Mouse (Mus musculus): ENCODE measurements at regions not wholly inside any gene's neighbourhood (a gene's known extent, or its start where the extent isn't known, plus 50 kb on each side); places are given as distances from the start of the nearest gene placed in this dataset.

DNA sequence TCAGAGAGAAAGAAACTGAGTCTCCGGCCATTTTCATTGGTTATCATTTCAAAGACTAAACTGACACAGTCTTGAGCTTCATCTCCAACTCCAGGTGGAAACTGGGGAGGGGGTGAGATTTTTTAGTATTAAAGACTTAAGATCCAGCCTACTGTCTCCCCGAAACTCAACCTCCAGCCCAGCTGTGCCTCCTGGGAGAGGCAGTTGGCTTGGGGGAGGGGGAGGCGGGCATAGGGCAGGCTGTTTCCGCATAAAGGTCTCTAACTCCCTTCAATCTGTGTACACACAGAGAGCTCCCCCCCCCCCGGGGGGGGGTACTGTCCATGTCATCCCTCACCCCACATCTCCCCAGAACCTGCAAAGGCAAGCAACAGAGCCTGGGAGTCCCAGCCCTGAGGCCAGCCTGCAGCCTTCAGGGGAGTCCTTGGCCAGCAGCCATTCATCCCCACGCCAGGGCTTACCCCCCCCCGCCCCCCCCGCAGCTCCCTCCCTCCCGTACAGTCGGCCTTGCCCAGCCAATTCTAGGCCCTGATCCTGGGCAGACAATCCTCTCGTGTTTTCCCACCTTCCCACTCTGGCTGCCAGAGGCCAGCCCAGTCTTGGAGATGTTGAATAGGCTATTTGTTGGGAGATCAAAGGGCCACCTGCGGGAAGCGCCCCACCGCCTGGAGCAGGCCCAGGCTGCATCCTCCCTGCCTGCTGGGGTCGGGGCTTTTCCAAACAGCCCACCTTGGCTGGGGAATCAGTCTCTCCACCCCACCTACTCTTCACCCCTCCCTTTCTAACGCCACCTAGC lies 245.2 kb downstream of the Bcl11b start:
- Histone ChIP-seq H3K4me1 (ENCODE audit: control insufficient read depth, insufficient read depth, low read length) (peaks cover 24% of the 10 kb centered on the region), H3K36me3 (ENCODE audit: control insufficient read depth, insufficient read depth, low read length) (no peaks in the 10 kb centered on the region), H3K4me3 (replicated peaks; ENCODE audit: low read length) (no peak overlapping the region), H3K9me3 (ENCODE audit: control insufficient read depth, low read length) (no peaks in the 10 kb centered on the region), H3K4me2 (replicated peaks; ENCODE audit: low read depth, low read length, severe bottlenecking) (0 out of 2 replicates have a peak overlapping the region, but pooled peaks have one; percentile 13), H3K9ac (ENCODE audit: low read depth, low read length, severe bottlenecking) (no peak overlapping the region), H3K27me3 (ENCODE audit: control insufficient read depth, insufficient read depth, low read length) (no peaks in the 10 kb centered on the region; the same call in 1 of the 2 replicates), H3K27ac (replicated peaks; ENCODE audit: low read depth, low read length) (no peak overlapping the region)
- 19% methylated on average over 13 of the region's 16 CpGs for WGBS
- peak; percentile 51 for DNase-seq (ENCODE audit: low spot score)
- peak; percentile 68 for ATAC-seq (ENCODE audit: low FRiP score, low read depth)
- TF ChIP-seq POLR2A (IDR thresholded peaks at IDR 0.05; ENCODE audit: borderline replicate concordance, extremely low read depth, insufficient read depth, insufficient read length) = no peak

- Histone ChIP-seq H3K27ac (replicated peaks; ENCODE audit: low read depth, low read length) (no peak overlapping the region), H3K9ac (ENCODE audit: low read depth, low read length, severe bottlenecking) (no peak overlapping the region), H3K4me3 (replicated peaks; ENCODE audit: low read length) (no peak overlapping the region), H3K9me3 (ENCODE audit: control insufficient read depth, low read length) (no peaks in the 10 kb centered on the region), H3K4me2 (replicated peaks; ENCODE audit: low read depth, low read length, severe bottlenecking) (no peak overlapping the region), H3K36me3 (ENCODE audit: control insufficient read depth, insufficient read depth, low read length) (no peaks in the 10 kb centered on the region), H3K27me3 (ENCODE audit: control insufficient read depth, insufficient read depth, low read length) (no peaks in the 10 kb centered on the region), H3K4me1 (ENCODE audit: control insufficient read depth, insufficient read depth, low read length) (peaks cover 23% of the 10 kb centered on the region)
- no peak for TF ChIP-seq POLR2A (IDR thresholded peaks at IDR 0.05; ENCODE audit: borderline replicate concordance, extremely low read depth, insufficient read depth, insufficient read length)
- no peak for DNase-seq (ENCODE audit: low spot score)
- ATAC-seq (ENCODE audit: low FRiP score, low read depth) = no peak
- 80% methylated on average over 5 of the region's 5 CpGs for WGBS
Measured at GRCm38 (mm10) chr12:107759291-107759690, 244.1 kb downstream of the Bcl11b start.

DNA sequence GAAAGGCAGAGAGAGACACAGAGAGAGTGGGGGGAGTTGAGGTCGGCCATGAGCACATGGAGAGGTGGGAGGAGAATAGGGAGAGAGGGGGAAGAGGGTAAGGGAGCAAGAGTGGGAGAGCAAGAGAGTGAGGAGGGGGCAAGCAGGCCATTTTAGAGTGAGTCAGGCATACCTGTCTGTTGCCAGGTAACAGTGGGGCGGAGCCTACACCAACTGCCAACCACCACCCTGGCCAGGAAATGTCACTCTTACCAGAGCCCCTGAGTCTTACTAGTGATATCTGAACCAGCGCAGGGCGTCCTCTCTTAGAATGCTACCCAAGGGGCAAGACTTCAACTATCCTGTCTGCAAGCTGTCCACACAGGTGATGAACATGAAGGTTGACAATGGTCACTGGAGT lies 243.5 kb downstream of the Bcl11b start:
- no peak for TF ChIP-seq POLR2A (IDR thresholded peaks at IDR 0.05; ENCODE audit: borderline replicate concordance, extremely low read depth, insufficient read depth, insufficient read length)
- Histone ChIP-seq H3K4me2 (replicated peaks; ENCODE audit: low read depth, low read length, severe bottlenecking) (no peak overlapping the region), H3K4me3 (replicated peaks; ENCODE audit: low read length) (no peak overlapping the region), H3K9me3 (ENCODE audit: control insufficient read depth, low read length) (no peaks in the 10 kb centered on the region), H3K4me1 (ENCODE audit: control insufficient read depth, insufficient read depth, low read length) (peaks cover 23% of the 10 kb centered on the region), H3K27ac (replicated peaks; ENCODE audit: low read depth, low read length) (no peak overlapping the region), H3K27me3 (ENCODE audit: control insufficient read depth, insufficient read depth, low read length) (no peaks in the 10 kb centered on the region), H3K9ac (ENCODE audit: low read depth, low read length, severe bottlenecking) (no peak overlapping the region), H3K36me3 (ENCODE audit: control insufficient read depth, insufficient read depth, low read length) (no peaks in the 10 kb centered on the region)
- no peak for ATAC-seq (ENCODE audit: low FRiP score, low read depth)
- no peak for DNase-seq (ENCODE audit: low spot score)
- 73% methylated on average over 4 of the region's 4 CpGs for WGBS

DNA sequence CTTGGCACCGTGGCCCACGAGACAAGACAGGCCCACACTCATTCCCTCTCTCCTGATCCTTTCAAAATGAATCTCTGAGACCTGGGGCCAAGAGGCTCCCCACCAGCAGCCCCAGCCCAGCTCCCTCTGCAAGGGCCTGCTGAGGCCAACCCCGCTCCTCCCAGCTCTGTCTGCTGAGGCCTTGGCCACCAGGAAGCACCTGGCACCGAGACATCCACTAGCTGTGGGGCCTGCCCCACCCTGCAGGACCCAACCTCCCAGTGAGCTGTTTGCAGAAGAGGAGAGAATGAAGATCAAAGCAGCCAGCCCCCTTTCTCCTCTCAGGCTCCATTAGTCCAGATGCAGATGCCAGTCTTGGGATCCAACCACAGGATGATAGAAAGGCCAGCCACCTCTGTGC lies 241.3 kb downstream of the Bcl11b start:
- H3K4me3 ChIP-seq (replicated peaks; ENCODE audit: low read length) = no peak overlapping the region
- no peak overlapping the region for H3K4me2 ChIP-seq (replicated peaks; ENCODE audit: low read depth, low read length, severe bottlenecking)
- no peak overlapping the region for H3K27ac ChIP-seq (replicated peaks; ENCODE audit: low read depth, low read length)
- H3K4me1 ChIP-seq (ENCODE audit: control insufficient read depth, insufficient read depth, low read length) = peaks cover 16% of the 10 kb centered on the region
- 78% methylated on average over 4 of the region's 4 CpGs for WGBS
- no peaks in the 10 kb centered on the region for H3K9me3 ChIP-seq (ENCODE audit: control insufficient read depth, low read length)
- H3K27me3 ChIP-seq (ENCODE audit: control insufficient read depth, insufficient read depth, low read length) = no peaks in the 10 kb centered on the region; the same call in 1 of the 2 replicates
- no peak for DNase-seq (ENCODE audit: low spot score)
- no peaks in the 10 kb centered on the region for H3K36me3 ChIP-seq (ENCODE audit: control insufficient read depth, insufficient read depth, low read length)
- ATAC-seq (ENCODE audit: low FRiP score, low read depth) = no peak
- TF ChIP-seq POLR2A (IDR thresholded peaks at IDR 0.05; ENCODE audit: borderline replicate concordance, extremely low read depth, insufficient read depth, insufficient read length) = no peak
- H3K9ac ChIP-seq (ENCODE audit: low read depth, low read length, severe bottlenecking) = no peak overlapping the region

DNA sequence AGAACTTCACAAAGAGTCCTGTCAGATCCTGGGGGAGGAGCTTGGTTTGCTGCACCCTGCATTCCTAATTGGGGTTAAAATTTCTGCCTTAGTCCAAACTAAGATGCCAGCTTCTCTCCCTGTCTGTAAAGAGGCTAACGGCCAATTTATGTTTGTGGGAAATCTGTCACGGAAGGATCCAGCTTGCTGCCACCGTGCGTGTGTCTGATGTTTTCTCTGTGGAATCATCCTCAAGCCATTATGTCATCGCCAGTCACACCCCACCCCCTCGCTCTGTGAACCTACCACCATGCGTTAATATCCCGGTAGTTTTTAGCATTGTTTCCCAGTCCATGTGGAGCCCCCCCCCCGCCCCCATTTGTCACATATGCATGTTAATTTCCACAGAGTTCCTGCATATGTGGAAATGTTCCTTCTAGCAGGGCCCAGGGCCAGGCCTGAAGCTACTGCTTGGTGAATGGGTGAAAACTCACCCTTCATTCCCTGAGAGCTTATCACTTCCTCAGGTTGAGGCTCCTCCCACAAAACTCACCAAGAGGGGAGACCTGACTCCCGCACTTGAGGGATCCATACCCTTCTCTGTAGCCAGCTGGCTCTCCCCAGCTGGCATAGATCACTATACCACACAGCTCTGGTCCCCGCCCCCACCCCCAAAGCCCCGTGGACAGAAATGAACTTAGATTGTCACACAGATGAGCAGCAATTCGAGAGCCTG lies 233.4 kb downstream of the Bcl11b start:
- no peak overlapping the region for H3K4me3 ChIP-seq (replicated peaks; ENCODE audit: low read length)
- no peaks in the 10 kb centered on the region for H3K4me1 ChIP-seq (ENCODE audit: control insufficient read depth, insufficient read depth, low read length)
- no peak overlapping the region for H3K27ac ChIP-seq (replicated peaks; ENCODE audit: low read depth, low read length)
- 62% methylated on average over 13 of the region's 13 CpGs for WGBS
- no peaks in the 10 kb centered on the region for H3K9me3 ChIP-seq (ENCODE audit: control insufficient read depth, low read length)
- ATAC-seq (ENCODE audit: low FRiP score, low read depth) (no peak), DNase-seq (ENCODE audit: low spot score) (no peak)
- no peak overlapping the region for H3K4me2 ChIP-seq (replicated peaks; ENCODE audit: low read depth, low read length, severe bottlenecking)
- H3K9ac ChIP-seq (ENCODE audit: low read depth, low read length, severe bottlenecking) = no peak overlapping the region
- no peak for TF ChIP-seq POLR2A (IDR thresholded peaks at IDR 0.05; ENCODE audit: borderline replicate concordance, extremely low read depth, insufficient read depth, insufficient read length)
- H3K36me3 ChIP-seq (ENCODE audit: control insufficient read depth, insufficient read depth, low read length) = no peaks in the 10 kb centered on the region
- H3K27me3 ChIP-seq (ENCODE audit: control insufficient read depth, insufficient read depth, low read length) = no peaks in the 10 kb centered on the region; the same call in 1 of the 2 replicates

All from limb, embryonic 14.5 days (tissue).